Mouse (Mus musculus) erythroblast, embryonic 14.5 days (primary cell): Measurements from ENCODE around the gene Paics.

Experiments
- GATA1 ChIP-seq: IDR thresholded peaks from 2 replicates; pipeline ENCODE4 v1.6.1; 2012; ENCODE audit warnings: low read length, inconsistent platforms, mixed read lengths
- TAL1 ChIP-seq: IDR thresholded peaks from 3 replicates; pipeline ENCODE4 v1.6.1; 2012; ENCODE audit warnings: low read length, inconsistent platforms, mixed read lengths

DNA sequence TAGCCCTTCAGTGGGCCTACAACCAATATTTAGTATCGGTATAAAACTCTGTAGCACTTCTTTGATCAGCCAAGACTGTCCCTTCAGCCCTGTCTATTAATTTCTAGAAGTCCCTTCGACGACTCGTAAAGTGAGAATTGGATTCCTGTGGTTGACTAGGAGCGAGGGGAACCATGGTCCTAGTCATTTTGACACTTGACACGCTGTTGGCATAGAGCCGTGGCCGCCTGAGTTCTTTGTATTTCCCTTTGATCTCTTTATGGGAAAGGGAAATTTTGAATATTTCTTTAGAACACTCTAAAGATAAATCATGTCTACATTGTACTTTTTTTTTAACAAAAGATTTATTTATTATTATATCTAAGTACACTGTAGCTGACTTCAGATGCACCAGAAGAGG is 24.6 kb downstream of the Paics start:
- no peak for TF ChIP-seq GATA1
- no peak for TF ChIP-seq TAL1
